Mouse (Mus musculus) layer of hippocampus, adult 9-11 months (tissue): ENCODE results near the gene Kcnj6.

Source experiments
- DNase-seq: peaks from one replicate; pipeline ENCODE4 v3.0.0; 2022

Kcnj6 gene

DNA sequence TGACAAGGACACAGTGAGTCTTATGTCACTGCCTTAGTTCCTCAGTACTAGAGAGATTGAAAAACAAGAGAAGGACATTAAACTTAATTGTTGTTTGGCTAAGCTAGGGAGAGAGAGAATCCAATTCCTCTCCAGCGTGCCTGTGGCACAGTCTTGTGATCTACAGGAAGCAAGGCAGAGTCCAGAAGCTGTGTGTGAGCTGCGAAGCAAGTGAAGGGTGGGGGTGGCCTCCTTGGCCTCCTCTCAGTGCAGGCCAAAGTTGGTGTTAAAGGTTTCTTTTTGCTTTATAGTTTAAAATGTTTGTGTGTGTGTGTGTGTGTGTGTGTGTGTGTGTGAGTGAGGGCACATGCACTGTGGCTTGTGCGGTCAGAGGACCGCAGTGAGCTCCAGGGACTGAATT, 295.5 kb downstream of the Kcnj6 start:
- DNase-seq = no peak

DNA sequence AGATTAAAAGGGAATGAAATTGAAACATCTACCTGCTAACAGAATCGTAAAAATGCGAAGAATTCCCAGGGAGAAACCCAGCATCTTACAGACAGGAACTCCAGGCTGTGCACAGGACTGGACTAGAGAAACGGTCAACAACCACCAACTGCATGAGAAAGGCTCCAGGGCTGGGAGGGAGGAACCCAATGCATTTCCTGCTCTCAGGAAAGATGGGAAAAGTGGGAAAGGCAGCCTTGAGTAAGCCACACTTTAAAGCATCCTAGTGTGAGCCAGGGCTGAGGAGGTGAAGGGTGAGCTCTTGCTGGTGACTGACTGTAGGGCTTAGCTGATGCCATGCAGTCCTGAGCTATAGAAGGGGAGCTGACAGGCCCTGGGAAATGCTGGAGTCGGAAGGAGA, 296.4 kb downstream of the Kcnj6 start:
- no peak for DNase-seq
